Mouse (Mus musculus) cerebellum, adult 2 months (tissue): ENCODE data around the gene Tnfaip3. TPM values are rescaled to one million over a fixed set of nuclear protein-coding genes. Genes with fewer than 3 reads are reported as not detected.

ENCODE experiments used
- DNase-seq, 2 experiments: peaks; one replicate each; pipeline ENCODE4 v3.0.0; 2021
- H3K27ac ChIP-seq: fragments of 200-500 bp; 2 replicates; pipeline ENCODE4 v1.5.1; 2012; ENCODE audit warnings: low read length, control low read depth, inconsistent platforms; ENCODE audit not compliant: insufficient read depth
- H3K27me3 ChIP-seq: fragments of 200-500 bp; 2 replicates; pipeline ENCODE4 v1.6.1; 2012; ENCODE audit warnings: inconsistent platforms, mild to moderate bottlenecking, low read length, moderate library complexity; ENCODE audit not compliant: control insufficient read depth, insufficient read depth
- H3K4me1 ChIP-seq: fragments of 200-500 bp; 2 replicates; pipeline ENCODE4 v1.6.1; 2011; ENCODE audit warnings: low read length; ENCODE audit not compliant: control insufficient read depth, insufficient read depth
- H3K4me3 ChIP-seq: fragments of 200-500 bp; replicated peaks from 2 replicates; pipeline ENCODE3; 2011; ENCODE audit warnings: mild to moderate bottlenecking, low read depth, low read length, control low read depth; ENCODE audit not compliant: insufficient read depth
- CTCF ChIP-seq: fragments of 200-500 bp; IDR thresholded peaks from 2 replicates; pipeline ENCODE4 v1.5.1; 2011; ENCODE audit warnings: low read depth, mild to moderate bottlenecking, control low read depth, low read length, moderate library complexity, borderline replicate concordance; ENCODE audit not compliant: insufficient read depth
- POLR2A ChIP-seq: fragments of 200-500 bp; IDR thresholded peaks from 2 replicates; pipeline ENCODE4 v1.6.1; 2011; ENCODE audit warnings: low read length, control low read depth, borderline replicate concordance; ENCODE audit not compliant: insufficient read depth
- whole genome bisulfite sequencing: fragments of 180-500 bp; shearing (Covaris S2); methylation state at CpG from one replicate; pipeline ENCODE4 v1.1.7; 2018; 5-methylcytosine and 5-hydroxymethylcytosine counted together
- polyA plus RNA-seq: library from polyadenylated mRNA; depleted of rRNA; stranded (reverse); fragments of >200 nt; gene quantifications from 2 replicates; pipeline ENCODE4 v1.2.3, GENCODE M21; 2012

Tnfaip3 gene
- polyA plus RNA-seq, 1 experiment, result 2.3 TPM

DNA sequence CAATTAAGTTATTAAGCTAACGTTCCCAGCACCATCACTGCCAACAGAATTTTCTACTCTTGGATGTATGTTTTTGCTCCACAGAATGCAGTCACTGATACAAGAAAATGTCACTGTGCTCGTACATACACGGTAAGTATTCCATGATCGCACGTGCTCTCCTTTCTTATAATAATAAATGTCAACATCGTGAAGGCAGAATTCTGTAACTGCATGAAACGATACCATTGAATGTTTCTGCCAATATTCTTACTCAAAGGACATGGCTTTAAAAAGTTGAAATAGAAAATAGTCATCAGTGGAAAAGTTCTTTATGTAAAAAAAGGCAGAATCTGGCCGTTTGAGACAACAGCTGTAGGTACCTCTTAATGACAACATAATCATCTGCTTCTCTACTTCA is 5.0 kb downstream of the Tnfaip3 start:
- TF ChIP-seq POLR2A (no peak), CTCF (no peak)
- no peak overlapping the region for H3K27ac ChIP-seq
- H3K27me3 ChIP-seq, result no peaks in the 10 kb centered on the region
- 88% methylated on average over 8 of the region's 8 CpGs for WGBS
- H3K4me3 ChIP-seq, result no peak overlapping the region
- DNase-seq, result no peak
- no peaks in the 10 kb centered on the region for H3K4me1 ChIP-seq

DNA sequence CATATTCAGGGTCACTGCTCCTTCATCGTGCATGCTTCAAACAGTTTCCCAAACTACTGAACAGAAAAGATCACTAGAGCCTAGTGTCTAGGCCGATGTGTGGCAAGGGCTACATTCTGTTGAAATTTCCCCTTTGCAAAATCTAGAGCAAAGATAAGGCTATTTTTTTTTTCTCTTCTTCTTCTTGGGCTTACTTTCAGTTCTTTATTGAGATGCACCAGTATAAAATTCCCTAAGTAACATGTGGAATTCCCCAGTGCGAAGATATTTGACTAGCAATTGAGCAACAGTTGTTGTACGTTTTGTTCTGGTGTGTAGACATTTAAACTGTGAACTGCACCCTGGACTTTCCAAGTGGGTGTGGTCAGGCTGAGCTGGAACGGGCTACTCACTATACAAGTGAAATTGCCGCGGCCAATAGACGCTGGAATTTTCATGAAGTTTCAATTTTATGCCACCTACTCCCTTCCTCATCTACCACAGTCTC is 6.2 kb downstream of the Tnfaip3 start:
- H3K4me1 ChIP-seq, result no peaks in the 10 kb centered on the region
- no peak overlapping the region for H3K4me3 ChIP-seq
- 68% methylated on average over 8 of the region's 8 CpGs for WGBS
- DNase-seq, result no peak
- TF ChIP-seq CTCF, result no peak
- no peak for TF ChIP-seq POLR2A
- no peaks in the 10 kb centered on the region for H3K27me3 ChIP-seq
- H3K27ac ChIP-seq, result no peak overlapping the region

DNA sequence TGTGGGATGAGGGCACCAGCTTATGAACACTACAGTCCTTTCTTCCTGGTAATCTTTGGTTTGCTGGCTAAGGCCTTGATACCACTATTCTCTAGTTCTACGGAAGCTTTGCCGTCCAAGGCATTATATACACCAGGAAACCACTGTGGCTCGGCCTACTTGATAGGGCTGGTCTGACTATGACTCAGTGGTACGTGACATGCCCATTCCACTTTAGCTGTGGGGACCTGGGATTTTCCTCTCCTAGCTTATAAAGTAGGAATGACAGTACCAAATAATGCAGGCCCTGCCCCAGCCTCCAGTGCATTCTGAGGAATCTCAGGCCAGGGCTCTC is 6.9 kb downstream of the Tnfaip3 start:
- H3K4me3 ChIP-seq, result no peak overlapping the region
- no peaks in the 10 kb centered on the region for H3K4me1 ChIP-seq
- DNase-seq, result no peak
- H3K27ac ChIP-seq, result no peak overlapping the region
- 97% methylated on average over 4 of the region's 4 CpGs for WGBS
- TF ChIP-seq CTCF (no peak), POLR2A (no peak)
- H3K27me3 ChIP-seq, result no peaks in the 10 kb centered on the region

DNA sequence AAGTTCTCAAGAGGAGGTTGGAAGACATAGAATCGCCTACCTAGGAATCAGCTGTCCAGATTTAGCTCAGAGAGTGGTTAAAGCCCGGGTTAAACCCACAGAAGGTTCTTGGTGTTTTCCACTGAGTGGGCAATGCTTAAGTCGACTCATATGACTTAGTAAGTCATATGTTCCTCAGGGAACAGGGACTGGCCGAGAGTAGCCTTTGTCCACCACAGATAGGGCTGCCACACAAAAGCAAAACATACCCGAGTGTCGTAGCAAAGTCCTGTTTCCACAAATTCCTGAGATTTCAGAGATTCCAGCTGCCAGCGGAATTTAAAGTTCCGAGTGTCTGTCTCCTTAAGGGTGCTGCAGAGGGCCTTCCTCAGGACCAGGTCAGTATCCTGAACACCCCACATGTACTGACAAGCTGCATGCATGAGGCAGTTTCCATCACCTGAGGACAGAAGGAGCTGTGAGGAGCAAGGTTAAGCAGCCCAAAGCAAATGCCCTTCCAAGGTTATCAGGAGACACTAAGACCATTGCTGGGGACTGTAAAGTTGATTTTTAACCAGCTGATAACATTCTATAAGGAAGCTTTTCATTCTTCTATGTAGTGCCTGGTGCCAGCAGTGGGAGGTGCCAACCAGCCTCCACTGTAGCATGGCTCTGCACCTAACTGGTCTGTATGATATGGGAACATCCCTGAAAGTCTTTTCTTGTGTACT is 7.4 kb downstream of the Tnfaip3 start:
- H3K4me1 ChIP-seq, result no peaks in the 10 kb centered on the region
- no peak overlapping the region for H3K27ac ChIP-seq
- 89% methylated on average over 8 of the region's 8 CpGs for WGBS
- DNase-seq, result no peak
- H3K27me3 ChIP-seq, result no peaks in the 10 kb centered on the region
- TF ChIP-seq POLR2A, result no peak
- TF ChIP-seq CTCF, result no peak
- H3K4me3 ChIP-seq, result no peak overlapping the region

DNA sequence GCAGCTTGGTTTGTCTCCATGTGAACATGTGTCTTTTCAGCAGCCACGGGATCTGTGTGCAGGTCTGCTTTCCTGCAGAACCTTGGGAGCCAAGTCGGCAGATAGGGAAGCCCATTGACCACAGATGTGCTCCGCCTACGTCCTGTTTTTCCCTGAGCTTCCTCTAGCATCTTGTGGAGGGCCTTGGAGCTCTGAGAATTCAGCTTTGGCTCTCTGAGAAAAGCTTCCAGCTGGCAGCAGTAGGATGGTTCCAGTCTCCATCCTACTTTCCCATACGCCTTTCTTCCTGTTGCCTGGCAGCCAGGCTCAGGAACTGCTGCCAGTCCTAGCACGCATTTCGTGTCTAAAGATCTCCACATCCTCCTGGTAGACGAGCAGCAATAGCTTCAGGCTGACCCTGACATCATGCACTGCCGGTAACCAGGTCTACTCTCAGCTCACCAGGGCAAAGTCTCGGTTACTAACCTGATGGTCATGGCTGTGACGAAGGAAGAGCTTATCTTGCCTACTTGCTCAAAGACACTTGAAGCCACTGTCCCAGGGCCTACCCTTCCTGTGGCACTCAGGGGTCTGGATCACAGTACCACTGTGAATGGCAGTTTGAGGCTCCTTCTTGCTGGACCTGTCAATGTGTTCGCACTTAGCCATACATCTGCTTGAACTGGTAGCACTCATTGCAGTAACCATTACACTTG is 13.2 kb downstream of the Tnfaip3 start:
- no peak for TF ChIP-seq POLR2A
- TF ChIP-seq CTCF, result no peak
- no peaks in the 10 kb centered on the region for H3K27me3 ChIP-seq
- WGBS, result 48% methylated on average over 12 of the region's 12 CpGs
- peaks cover 3% of the 10 kb centered on the region; the same call in 1 of the 2 replicates for H3K4me1 ChIP-seq
- no peak overlapping the region for H3K4me3 ChIP-seq
- H3K27ac ChIP-seq, result no peak overlapping the region
- no peak for DNase-seq

DNA sequence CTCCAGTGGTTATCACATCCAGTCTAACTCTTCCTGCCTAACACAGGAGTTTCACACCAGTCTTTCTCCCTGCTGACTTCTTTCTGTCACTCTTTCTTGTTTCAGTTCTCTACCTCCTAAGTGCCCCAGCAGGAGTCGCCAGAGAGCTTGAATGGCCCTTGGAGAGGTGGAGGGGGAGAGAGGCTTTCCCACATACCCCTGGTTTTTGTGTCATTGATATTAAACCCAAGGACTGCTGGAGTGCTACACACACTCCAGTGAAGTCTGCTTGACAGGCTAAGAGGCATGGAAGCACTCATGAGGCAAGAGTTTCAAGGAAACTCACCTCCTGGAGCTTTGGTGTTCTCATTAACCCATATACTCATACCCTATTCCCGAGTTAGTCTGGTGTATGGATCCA is 16.0 kb downstream of the Tnfaip3 start:
- no peak overlapping the region for H3K4me3 ChIP-seq
- no peak overlapping the region for H3K27ac ChIP-seq
- peaks cover 3% of the 10 kb centered on the region; the same call in 1 of the 2 replicates for H3K4me1 ChIP-seq
- TF ChIP-seq POLR2A (no peak), CTCF (no peak)
- 81% methylated on average over 2 of the region's 2 CpGs for WGBS
- H3K27me3 ChIP-seq, result no peaks in the 10 kb centered on the region
- no peak for DNase-seq

DNA sequence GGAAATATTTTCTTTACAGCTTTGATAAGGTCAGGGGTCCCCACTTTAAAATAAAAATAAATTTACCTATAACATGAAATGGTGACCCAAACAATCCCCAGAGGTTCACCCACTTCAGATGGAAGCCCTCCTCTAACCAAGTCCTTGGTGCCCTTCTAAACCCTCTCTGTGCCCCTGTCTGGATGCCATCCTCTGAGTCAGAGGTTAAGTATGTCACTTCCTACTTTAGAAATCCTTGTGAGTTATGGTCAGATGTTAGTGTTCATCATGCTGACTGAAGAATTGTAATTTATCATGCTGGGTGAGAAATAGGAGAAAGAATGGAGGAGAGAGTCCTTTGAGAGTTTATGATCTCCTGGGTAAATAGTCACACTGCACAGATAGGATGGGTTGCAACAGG is 19.1 kb downstream of the Tnfaip3 start:
- no peak for DNase-seq
- no peak overlapping the region for H3K4me3 ChIP-seq
- no peak for TF ChIP-seq CTCF
- TF ChIP-seq POLR2A, result no peak
- no peaks in the 10 kb centered on the region for H3K4me1 ChIP-seq
- no peaks in the 10 kb centered on the region for H3K27me3 ChIP-seq
- H3K27ac ChIP-seq, result no peak overlapping the region
